Mouse (Mus musculus) heart, postnatal 0 days (tissue): ENCODE measurements at regions not wholly inside any gene's neighbourhood (a gene's known extent, or its start where the extent isn't known, plus 50 kb on each side); places are given as distances from the start of the nearest gene placed in this dataset.

Experiments used
- CTCF ChIP-seq: IDR thresholded peaks from 2 replicates; pipeline ENCODE4 v1.5.1; 2016; ENCODE audit warnings: antibody characterized with exemption, control low read depth, low read depth
- EP300 ChIP-seq: IDR thresholded peaks from 2 replicates; pipeline ENCODE4 v1.6.1; 2016; ENCODE audit warnings: antibody characterized with exemption, low read depth

- TF ChIP-seq EP300 (no peak), CTCF (no peak)
These were observed 370.8 kb downstream of the Nkx6-1 start for GRCm38 (mm10) chr5:101294031-101294430.
